Mouse (Mus musculus) right cerebral cortex, postnatal 25 days (tissue): Measurements from ENCODE around the gene Kif6.

Experiments
- DNase-seq: peaks from one replicate; pipeline ENCODE4 v3.0.0; 2022

Kif6 gene

DNA sequence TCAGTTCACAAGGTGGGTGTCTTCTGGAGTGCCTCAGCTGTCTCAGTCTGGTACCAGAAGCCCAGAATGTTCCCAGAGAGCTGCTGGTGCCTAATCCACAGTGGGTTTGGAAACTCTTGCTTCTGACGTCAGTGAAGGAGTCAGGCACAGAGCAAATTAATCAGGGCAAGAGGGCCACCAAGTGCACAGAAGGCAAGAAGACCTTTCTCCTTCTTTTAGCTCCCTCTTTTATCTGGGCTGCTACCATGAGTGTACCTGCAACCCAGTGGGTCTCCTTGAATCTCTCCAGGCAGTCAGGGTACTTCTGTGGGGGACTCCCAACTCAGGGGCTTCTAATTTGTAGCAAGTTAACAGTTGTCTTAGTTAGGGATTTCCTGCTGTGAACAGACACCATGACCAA, 178.0 kb downstream of the Kif6 start:
- DNase-seq, result no peak

DNA sequence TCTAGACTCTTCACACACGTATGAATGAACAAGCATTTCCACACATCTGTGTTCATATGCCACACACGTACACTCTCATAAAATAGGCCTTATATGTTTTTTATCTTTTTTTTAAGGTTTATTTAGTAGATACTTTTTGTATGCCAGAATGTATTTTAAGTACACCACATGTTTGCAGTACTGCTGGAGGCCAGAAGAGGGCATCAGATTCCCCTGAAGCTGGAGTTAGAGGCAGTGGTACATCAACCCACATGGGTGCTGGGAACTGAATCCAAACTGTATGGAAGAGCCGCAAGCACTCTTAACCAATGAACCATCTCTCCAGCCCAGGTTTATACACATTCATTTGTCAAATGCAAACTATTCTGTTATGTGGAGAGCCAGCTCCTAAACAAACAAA, 179.0 kb downstream of the Kif6 start:
- DNase-seq, result no peak

DNA sequence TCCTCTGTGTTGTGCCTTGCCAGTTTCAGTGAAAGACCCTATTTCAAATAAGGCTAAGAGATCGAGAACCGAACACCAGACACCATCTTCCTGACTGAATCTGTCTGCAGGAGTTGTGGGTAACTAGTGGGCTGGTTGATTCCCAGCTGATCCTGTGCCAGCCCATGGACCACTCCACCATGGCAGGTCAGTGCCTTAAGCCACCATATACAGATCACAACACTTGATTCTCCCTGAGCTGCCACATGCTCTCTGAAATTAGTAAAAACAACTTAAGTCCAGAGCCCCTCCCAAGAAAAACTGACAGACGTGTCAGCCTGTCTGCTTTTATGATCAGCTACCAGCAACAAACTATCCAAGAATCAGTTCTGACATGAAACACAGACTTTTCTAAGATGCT, 180.3 kb downstream of the Kif6 start:
- DNase-seq, result no peak

DNA sequence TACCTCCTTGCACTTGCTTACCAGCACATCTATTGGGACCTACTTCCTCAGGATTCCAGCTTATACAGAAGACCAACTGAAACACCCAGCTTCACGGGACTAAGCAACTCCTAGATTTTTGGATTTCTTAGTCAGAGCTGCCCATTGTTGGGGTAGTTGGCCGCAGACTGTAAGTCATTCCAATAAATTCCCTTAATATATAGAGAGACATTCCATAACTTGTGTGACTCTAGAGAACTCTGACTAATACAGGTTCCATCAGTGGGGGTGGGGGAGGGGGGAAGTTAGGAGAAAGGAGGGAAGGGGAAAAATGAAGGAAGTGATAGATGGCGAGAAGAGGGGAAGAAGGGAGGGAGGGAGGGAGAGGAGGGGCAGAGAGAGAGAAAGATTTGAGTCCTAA, 181.2 kb downstream of the Kif6 start:
- DNase-seq, result no peak

DNA sequence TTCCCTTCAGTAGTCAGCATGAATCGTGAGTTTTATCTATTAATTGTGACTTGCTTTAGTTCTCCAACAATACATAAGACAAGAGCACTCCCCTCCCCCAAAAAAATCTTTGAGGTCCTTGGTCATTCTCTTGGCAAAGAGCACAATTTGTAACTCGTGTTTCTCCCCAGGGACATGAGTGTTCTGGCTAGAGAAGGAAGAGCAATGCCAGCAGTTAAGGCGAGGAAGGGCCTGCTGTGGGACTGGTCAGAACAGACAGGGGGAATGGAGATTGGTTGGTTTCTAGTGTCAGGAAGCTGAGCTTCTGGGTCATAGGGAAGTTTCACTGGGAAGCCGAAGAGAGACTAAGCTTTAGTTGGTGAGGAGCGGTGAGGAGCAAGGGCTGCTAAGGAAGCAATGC, 184.2 kb downstream of the Kif6 start:
- DNase-seq, result no peak

DNA sequence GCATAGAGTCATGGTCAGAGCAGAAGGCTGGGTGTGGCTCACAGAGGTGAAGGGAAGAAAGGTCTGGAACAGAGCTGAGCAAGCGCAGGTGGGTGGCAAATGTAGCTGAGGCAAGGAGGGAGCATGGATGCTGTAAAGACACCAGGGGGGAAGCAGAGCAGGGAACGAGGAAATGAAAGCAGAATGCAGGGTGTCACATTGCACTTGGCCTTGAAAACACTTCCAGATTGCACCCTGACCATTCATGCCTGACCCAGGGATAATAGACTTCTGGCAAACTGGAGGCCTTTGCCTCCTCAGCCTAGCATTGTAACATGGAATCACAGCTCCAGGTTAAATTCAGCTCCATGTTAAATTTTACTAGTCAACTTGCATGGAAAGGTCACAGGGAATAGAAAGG, 185.2 kb downstream of the Kif6 start:
- no peak for DNase-seq

DNA sequence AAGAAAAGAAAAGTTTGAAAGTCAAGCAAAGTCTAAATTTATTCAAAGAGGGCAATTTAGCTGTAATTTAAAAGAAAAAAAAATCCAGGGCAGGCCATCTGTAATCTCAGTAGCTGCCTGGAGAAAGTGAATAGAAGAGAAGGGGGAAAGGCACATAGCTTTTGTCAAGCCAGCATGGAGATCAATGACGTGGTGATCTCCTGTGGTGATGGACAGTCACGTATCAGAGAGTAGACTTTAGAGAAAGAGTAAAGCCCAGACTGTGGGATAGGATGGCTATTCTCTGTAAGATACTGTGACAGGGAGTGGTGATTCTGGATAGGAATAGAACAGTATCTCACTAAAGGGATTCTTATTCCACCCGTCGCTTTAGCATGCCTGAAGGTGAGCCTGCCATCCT, 192.5 kb downstream of the Kif6 start:
- no peak for DNase-seq

DNA sequence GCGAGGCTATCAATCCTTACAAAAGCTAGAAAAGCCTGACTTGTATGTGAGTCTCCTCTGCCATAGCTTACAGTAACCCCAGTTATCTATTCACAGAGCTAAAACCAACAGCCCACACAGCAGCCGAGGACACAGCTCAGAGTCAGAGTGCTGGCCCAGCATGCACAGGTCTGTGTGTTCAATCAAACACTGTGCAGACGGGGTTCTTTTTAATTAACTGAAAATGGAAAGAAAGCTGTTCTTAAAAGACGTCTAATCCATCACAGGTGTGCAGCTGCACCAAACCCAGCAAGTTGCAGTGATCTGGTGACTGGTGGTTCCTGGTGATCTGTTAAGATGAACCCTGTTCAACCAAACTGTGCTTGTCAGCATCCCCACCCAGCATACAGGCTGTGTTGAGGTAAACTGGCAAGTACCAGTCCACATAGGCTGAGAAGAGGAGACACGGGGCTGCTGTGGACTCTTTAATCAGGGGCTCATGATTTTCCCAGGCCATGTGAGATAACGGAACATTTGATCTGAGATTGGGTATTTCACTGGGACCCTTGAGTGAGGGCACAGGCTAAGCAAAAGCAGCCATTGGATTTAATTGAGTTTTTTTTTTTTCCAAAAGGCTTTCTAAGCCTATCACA, 193.9 kb downstream of the Kif6 start:
- no peak for DNase-seq

DNA sequence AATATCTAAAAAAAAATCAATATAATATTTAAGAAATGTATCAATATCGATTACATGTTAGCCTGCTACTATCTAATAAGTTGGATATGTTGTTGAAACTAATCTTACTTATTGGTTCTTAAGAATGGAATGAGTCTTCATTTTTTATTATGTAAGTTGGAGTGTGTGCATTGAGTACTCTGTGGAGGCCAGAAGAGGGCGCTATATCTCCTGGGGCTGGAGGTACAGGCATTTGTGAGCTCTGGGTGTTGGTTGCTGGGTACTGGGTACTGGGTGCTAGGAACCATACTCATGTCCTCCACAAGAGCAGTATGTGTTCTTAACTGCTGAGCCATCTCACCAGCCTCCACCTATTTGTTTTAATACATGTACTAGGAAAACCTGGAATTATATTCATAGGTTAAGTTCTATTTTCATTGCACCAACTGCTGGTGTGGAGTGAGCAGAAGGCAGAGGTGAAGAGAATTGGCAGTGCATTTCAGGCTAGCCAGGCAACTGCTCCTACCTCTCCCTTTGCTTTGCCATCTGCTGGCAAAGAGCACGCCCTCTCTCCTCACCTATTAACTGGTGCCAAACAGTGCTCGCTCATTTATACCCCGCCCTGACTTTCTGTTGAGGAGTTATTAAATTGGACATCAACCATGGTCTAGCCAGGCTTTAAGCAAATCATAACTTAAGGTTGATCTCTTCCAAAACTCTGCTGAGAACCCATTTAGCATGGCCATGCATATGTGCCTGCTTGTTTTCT, 199.1 kb downstream of the Kif6 start:
- DNase-seq, result no peak

DNA sequence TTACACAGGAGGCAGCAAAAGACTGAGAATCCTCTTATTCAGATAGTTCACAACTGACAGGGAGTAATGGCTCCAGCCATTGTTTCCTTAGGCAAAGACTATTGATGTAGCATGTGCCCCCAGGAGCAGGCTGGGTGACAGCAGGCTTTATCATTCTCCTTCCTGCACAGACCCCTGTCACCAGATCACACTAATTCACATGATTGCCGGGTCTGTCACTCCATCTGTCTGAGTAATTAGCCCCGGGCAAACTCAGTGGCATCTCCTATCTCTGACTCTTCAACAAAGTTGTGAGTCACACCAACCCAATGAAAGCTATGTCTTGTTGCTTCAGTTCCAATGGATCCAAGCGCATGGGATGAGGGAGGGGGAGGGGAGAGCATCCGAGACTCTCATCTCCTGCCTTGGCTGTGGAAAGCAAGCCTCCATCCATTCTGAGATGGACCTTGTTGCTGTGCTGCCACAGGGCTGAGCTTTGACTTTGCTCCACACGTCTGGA, 201.2 kb downstream of the Kif6 start:
- DNase-seq, result no peak

DNA sequence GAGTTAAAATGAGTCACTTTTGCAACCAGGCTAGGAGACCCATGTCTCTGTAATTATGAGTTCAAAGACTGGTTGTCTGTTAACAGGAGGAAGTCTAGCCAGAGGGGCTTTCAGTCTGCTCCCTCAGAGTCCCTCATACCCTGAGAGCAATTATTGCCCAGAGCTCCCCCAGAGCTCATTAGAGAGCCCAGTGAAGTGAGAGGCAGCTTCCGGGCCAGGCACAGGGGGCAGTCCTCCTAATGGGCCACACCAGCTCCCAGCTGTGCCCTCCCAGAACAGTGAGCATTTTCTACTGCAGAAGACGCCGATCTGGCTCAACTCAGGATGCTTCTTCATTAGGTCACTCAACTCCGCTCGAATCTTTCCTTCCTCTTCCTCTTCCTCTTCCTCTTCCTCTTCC, 201.8 kb downstream of the Kif6 start:
- no peak for DNase-seq

DNA sequence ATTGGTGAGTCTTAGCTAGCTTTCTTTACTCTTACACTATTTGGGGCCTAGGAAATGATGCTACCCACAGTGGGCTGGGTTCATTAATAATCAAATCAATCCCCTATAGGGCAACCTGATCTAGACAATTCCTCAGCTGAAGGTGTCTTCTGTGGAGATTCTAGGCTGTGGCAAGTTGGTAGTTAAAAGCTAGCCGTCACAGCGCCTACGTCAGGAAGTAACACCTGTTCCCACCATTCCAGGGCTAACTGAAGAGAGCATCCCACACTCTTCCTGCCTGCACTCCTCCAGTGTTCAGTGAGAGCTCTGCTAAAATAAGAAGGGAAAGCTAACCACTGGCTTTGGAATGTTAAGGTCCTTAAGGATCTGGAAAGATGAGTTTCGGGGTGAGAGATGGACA, 205.3 kb downstream of the Kif6 start:
- peak; percentile 67 for DNase-seq

DNA sequence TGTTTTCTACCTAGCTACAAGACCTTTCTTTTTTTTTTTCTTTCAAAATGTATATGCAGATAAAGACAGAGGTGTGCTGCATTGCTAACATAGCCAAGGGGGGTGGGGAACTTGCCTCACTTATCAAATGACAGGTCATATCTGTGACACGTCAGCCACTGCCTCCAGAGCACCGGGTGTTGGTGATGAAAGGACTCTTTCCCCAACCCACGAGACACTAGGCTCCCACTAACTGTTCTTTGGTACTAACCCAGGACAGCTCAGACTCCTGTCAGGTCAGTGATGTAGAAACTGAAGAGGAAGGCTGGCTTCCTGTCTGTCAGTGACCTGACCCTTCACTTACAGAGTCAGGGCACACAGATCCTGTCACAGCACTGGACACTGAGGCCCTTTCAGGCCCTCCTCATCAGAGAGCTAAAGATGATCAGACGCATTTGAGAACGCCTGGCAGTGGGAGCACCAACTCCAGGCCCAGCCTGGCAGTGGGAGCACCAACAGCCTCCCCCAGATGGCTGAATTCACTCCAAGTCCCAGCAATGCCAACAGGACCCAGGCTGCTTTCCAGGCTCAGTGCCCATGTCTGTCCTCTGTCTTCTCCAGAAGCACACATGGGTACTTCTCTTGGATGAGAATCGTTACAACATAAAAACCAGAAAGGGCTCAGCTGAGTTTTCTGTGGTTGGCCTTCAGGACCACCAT, 209.4 kb downstream of the Kif6 start:
- no peak for DNase-seq

DNA sequence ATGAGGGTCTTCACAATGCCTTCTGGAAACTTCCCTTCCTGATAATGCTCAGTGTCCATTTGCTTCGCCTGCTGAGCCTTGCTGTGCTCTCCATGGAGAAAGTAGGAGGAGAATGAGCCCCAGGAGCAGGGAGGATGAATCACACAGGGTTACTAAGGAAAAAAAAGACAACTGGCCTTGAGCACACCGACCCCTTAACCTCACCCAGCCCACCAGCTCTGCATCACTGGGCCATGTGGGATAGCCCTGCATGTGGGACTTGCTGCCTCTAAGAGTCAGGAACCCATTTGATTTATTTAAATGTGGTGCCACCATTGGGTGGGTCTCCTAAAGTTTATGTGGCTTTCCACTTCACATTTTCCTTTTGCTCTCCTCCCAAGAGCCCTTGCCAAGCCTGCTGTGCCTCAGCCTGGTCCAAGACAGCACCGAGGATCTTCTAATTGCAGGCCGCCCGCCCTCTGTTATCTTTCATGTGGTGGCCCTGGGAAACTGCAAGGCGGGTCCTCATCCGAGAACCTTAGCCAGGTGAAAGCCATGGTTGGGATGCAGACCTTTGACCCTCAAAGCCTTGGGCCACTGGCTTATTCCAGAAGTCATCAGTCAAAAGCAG, 210.0 kb downstream of the Kif6 start:
- no peak for DNase-seq

DNA sequence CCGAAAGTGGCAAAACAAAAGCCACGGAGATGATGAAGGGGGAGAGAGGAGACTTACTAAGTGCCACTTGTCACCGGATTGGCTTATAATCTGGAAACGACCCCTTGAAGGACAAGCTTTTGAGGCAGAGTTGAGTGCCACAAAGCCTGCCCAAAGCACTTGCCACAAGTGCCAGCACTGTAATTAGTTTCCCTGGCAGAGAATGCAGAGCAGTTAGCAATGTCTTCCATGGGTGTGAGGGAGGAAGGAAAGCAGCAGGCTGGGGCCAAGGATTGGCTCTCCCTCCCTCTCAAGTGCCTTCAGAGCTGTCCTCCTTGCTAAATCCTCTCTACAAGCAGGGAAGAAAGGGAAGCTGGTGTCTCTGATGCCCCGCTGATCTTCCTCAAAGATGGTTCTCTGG, 210.9 kb downstream of the Kif6 start:
- DNase-seq, result no peak

DNA sequence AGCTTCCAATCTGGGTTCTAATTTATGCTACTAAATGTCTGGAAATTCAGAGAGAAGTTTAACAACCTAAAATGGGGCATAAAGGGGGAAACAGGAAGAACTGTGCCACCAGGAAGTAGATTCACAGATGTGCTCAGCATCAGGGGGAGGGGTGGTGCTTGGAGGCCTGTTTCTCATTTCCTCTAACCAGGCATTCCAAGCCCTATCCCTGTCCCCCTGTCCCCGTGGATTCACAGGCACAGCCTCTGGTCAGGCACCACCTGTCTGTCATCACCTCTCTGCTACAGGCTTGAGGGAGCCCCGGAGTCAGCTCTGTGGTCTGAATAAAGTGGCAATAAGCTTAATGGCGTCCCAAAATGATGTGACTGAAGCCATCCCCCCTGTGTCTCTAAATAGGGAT, 216.8 kb downstream of the Kif6 start:
- DNase-seq, result no peak

DNA sequence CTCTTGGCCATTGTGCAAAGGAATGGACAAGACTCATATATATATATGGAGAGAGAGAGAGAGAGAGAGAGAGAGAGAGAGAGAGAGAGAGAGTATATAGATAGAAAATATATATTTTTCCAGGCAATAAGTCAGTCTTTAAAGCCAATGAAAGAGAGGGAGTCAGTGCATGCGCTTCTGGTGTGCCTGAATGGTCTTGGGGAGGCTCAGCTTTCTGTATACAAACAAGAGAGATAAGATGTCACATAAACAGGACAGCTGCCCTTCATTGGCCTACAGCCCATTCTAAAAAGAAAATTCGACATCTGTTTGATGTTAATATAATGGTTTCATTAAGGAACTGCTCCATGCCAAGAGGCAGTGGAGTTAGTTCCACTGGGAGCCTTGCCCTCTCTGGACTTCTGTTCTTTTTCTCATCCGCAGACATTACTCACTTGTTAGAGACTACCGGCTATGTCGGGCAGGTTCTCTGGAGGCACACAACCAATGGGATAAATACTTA, 219.2 kb downstream of the Kif6 start:
- DNase-seq, result no peak

DNA sequence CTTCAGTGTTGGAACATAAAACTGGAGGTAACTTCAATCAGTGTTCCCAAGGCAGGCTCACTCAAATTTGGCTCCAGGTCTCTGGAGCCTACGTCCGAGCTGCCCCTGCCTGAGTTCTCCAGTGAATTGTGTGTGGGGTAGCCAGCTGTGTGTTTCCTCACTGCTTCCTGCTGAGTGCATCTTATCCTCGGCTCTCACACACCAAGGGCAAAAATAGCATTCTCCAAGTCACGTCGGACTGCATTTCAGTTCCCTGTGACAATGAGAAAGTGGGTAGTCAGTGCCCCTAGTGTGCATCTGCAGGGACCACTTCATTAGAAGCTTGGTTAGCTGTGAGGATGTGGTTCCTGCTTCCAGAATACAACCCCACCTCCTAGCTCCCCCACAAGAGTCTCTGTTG, 222.5 kb downstream of the Kif6 start:
- no peak for DNase-seq

DNA sequence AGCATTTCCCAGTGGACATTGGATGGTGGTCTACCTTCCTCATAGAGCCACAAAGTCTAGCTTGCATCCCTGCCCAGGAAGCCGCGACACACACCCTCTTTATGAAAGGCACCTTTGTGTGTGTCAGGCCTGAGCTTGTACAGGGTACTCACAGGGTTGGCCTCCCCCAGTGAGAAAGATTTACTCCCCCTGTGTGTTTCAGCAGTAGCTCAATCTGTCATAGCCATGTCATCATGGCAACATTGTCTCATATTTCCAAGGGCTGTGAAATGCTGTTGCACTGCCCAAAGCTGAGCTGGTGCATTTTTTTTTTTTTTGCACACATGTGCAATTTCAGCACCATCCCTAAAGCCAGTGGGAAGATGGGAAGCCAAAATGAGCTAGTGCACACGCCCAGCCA, 224.3 kb downstream of the Kif6 start:
- no peak for DNase-seq

DNA sequence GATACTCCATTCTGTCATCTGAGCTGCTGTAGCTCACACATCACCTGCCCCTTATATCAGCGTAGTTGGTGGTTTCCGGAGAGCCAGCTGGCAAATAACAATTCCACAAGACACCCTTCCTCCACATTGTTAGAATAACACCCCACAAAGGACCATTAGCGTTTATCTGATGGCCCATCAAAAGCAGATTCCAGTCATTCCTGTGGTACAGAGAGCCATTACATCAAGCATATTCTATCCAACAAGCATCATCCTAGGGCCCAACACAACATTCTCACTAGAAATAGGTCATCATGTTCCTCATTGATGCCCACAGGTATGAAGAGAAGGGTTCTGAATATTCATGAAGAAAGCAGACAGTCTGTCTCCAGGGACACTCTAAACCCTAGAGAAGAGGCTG, 236.3 kb downstream of the Kif6 start:
- DNase-seq, result no peak

DNA sequence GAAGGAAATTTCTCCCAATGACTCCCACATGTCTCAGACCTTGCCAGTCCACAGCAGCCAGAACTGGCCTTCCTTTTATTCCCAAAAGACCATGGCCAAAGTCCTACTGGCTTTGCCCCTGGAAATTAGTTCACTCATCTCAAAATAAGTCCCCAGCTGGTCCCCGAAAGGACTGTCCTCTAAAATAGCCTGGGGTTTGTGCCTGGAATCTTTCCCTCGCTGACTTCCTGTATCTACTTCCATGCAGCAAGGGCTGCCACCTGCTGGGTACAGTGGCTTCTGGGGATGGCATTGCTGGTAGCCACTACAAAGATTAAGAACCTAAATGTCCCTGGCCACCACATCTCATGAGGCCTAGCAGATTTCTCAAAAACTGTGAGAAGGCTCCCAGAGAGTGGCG, 237.2 kb downstream of the Kif6 start:
- no peak for DNase-seq

DNA sequence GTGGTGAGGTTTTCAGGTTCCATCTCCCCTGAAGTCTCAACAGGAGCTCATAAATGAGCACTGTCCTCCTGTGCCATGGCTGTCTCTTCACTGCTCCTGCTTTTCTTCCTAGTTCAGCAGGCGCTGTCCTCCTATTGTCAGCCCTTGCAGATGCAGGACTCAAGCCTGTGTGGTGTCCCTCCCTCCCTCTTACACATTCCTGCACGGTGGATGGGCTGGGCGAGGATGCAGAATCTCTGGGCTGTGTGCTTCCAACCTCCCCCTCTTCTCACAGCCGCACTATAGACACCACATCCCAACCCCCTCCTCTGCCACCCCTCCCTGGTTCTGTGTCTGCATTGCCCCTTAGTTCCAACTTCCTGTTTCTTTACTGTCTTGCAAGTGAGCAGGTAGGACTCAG, 240.8 kb downstream of the Kif6 start:
- no peak for DNase-seq

DNA sequence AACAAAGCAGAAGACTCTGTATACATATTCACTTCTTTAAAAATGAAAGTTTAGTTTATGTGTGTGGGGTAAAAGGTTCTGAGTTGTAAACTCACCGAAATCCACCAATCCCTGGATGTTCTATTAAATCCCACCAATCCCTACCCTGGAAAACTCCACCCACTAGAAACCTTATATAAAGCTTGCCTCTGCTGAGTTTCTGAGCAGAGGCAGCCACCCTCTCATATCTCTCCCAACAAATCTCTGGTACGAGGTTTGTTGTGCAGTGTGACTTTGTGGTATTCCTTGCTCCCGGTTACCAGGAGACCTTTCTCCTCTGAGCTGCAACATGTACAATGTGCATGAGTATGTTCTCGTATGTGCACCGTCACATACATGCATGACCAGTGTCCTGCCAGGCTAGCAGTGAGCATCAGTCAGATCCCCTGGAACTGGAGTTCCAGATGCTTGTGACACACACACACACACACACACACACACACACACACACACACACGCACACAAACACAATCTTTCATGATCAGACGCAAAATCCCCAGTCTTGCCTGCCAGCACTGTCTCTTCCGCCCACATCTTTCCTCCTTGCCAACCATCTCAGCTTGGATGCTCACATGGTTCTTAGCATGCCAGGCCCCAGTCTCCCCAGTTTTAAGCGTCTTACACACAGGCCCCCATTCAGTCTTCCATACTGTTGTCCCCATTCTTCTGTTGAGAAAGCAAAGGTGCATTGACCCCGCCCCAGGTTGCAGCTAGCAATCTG, 245.3 kb downstream of the Kif6 start:
- DNase-seq, result peak; percentile 32
